Mouse (Mus musculus) heart, postnatal 25 days (tissue): ENCODE results near the gene Tmeff2. TPM values are rescaled to one million over a fixed set of nuclear protein-coding genes. Genes with fewer than 3 reads are reported as not detected.
"Not testable (repeated sequence)": the region's sequence is repeated elsewhere in the genome, so short reads cannot be mapped to it uniquely, and the experiment has no call there.

Source experiments
- DNase-seq: peaks from one replicate; pipeline ENCODE4 v3.0.0; 2022; ENCODE audit warnings: low spot score
- intact Hi-C: fragments of 180-260 bp; cut with DNase I; formaldehyde crosslinking; loops from one replicate; pipeline ENCODE4 v1.15.1; 2025
- total RNA-seq, 2 experiments: library from RNA; stranded (reverse); gene quantifications; 2 replicates each; pipeline ENCODE4 v1.2.3; 2021

Gene Tmeff2
- under 1 TPM; 0.18 to 0.36 TPM for total RNA-seq

DNA sequence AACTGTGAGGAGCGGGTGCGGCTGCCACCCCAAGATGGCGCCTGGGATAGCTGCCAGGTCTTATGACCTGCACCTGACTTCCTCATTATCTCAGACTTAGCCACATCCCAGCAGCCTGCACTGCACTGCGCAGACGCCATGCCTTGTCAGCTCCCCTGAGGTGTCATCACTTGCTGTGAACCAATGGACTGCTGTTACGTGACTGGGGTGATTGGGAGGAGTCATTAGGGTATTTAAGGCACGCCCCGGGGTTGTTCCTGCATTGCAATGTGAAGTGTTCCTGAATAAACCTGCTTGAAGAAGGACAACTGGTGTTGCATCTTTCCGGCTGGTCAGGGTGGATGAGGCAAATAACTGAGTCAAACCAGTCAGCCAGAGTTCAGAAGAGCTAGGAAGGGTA, at the start of gene Tmeff2:
Tmeff2 (plus strand) TSS at position 262 of the 400 bp plus-strand sequence.
- intact Hi-C loops, DNase-seq: not testable (repeated sequence)

- intact Hi-C loops = no loop called here
- no peak for DNase-seq
Observed at GRCm38 (mm10) chr1:50861515-50861914, 38.9 kb upstream of the Tmeff2 start.

GRCm38 (mm10) chr1:50897696-50898095, 2.8 kb upstream of the Tmeff2 start:
- no peak for DNase-seq
- intact Hi-C loops = no loop called here

GRCm38 (mm10) chr1:50924838-50925355, 24.4 kb downstream of the Tmeff2 start:
- no peak for DNase-seq
- intact Hi-C loops = no loop called here

DNA sequence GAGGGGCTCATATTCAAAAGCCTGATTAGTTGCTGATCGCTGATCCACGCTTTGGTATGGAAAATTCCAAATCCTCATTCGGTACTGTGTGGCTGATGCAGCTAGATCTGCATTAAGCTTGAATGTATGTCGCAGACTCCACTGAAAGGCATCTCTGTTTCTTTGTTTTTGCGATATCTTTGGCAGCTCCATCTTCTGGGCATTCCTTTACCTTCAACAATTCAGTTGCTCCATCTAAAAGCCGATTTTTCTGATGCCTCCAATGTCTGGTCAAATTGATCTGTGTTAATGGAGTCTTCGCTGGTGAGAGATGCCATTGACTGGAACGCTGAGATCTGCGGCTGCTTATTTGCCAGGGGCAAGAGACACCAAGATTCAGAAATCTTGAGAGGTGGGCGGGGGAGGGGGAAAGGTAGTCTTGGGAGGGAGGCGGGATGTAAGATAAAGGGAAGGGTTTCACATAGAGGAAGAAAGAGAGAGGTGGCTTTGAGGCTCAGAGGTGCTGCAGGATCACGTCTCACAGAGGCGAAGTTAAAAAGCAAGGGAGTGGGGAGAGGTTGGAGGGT, 25.0 kb downstream of the Tmeff2 start:
- intact Hi-C loops = no loop called here
- DNase-seq = no peak

DNA sequence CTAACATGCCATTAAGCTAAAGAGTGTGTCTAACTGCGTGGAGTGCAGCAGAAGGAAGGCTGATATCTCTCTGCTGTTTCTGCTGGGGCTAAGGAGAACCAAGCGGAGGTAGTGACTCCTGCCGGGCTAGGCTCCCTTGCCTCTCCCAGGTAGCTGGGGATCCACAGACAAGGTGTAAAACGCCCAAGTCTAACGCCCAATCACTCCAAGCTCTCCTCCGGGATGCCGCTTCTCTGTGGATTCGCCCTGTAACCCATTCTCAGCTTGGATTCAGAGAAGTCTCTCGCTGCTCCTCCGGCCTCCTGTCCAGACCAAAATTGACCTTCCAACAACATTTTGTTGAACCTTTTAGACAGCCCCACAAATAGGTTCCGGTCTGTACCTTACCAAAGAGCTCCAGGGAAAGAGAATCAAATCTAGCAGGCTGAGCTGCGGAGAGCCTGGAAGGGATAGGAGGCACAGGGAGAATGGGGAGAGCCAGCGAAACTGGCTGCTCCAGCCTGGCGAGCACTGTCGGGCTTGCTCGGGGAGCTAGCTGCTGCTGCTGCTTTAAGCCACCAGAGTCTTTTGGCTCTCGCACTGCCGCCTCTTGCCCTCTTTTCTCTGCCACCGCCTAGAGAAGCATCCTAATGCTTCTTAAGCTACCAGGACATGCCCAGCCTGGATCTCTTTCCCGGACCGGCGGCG, 26.1 kb downstream of the Tmeff2 start:
- intact Hi-C loops = no loop called here
- DNase-seq = no peak

DNA sequence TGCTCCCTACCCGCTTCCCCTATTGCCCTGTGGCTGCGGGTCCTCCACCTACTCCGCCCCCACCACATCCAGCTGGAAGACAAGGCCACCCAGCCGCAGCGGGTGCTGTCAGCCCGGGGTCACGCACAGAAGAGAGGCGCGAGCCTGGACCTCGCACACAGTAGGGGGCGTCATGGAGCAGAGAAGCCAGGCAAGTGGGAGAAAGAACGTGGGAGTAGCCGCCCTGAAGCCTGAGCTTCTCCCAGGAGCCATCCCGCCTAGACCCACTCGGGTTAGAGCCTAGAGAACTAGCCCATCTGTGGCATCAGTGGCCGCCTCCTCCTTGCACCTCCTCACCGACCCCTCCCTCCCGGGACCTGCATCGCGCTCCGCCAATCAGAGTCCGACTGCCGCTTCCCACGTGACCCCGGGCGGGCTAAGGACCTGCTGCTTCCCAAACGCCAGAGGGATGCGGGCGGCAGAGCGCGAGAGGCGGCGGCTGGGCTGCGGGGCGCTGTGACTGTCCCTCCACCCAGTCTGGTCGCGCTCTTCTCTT, 26.7 kb downstream of the Tmeff2 start:
- peak; percentile 76 for DNase-seq
- intact Hi-C loops = no loop called here

DNA sequence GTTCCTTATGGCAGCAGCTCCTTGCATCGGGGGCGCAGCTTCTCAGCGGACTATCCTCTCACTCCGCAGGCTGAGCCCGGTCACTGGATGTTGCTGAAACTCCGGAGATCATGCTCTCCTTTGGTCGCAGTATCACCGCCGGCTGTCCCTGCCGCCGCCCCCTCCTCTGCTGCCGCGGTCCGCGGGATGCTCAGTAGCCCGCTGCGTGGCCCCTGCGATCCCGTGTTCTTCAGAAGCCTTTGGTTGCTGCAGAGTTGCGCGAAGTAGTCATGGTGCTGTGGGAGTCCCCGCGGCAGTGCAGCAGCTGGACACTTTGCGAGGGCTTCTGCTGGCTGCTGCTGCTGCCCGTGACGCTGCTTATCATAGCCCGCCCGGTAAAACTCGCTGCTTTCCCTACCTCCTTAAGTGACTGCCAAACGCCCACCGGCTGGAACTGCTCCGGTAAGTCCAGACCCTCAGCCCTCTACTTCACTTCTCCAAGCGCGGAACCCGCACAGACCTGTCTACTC, 27.3 kb downstream of the Tmeff2 start:
- intact Hi-C loops = no loop called here
- no peak for DNase-seq

- no peak for DNase-seq
- intact Hi-C loops = no loop called here
Observed at GRCm38 (mm10) chr1:50928776-50929175, 28.3 kb downstream of the Tmeff2 start.

DNA sequence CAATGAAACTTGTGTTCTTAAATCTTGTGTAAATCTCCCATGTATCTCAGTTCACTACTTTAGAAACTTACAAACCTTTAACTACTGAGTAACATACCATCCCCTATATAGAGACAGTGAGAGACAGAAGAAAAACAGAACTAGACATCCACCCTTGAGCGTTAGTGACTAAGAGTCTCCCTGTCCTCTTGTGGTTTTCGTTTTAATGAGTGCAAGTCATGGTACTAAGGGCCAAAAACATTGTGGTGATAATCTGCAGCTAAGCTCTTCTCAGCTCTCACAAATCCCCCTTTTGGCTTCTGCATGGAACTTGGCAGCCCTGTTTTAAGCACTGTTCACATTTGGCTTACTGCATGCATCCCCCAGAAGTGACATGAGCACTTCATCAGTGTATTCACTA, 34.6 kb downstream of the Tmeff2 start:
- intact Hi-C loops = no loop called here
- no peak for DNase-seq

DNA sequence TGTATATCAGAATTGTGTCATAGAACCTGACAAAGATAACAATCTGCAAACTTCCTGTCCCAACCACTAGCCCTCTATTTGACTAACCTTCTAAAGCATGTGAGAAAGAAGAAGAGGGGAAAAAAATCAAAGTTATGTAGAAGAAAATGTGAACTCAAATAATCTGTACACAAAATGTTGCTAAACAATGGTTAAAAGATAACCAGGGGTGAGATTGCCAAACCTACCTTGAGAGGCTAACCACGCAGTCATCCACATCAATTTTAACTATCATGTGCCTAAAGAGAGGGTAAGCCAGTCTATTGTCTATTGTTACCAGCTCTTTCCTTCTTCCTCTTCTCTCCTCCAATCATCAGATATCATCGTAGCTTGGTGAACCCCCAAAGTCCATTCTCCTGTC, 35.0 kb downstream of the Tmeff2 start:
- no peak for DNase-seq
- intact Hi-C loops = no loop called here

DNA sequence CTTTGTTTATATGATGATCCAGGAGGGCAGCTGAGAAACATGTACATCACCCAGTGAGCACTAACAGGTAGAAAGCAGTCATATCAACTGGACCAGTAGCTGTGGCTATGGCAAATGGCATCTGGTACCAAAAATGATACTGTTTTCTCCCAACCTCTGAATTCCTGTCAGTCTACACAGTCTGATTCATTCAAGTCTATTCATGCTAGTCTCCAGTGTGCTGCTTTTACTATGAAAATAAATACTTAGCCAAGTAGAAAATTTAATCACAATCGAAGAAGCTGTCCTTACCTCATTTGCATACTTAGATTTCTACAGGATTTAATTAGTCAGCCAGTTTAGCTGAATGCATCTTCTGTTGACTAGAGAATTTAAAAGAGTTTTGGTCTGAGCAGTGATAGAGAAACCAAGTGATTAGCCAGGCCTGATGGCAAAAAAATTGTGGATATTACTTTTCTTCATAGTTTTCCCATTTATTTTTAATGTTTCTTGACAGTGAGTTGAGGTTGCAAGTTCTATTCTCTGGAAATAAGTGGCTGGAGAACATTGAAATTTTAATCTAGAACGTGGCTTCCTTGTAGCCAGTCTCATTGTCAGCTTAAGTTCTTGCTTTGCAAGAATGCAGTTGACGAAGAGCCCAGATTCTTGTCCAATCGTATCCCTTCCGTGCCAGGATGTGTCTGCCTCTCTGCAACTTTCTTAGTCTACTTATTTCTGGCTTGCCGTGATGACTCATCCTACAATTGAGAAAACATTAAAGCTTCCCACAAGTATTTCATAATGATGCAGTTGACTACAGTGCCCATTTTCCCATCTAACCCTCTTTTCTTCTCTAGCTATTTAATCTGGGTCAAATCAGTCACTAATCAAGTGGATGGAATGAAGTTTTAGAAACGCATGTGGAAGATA, 39.9 kb downstream of the Tmeff2 start:
- intact Hi-C loops = no loop called here
- DNase-seq = no peak

GRCm38 (mm10) chr1:50948575-50948974, 48.1 kb downstream of the Tmeff2 start:
- DNase-seq = no peak
- intact Hi-C loops = no loop called here

DNA sequence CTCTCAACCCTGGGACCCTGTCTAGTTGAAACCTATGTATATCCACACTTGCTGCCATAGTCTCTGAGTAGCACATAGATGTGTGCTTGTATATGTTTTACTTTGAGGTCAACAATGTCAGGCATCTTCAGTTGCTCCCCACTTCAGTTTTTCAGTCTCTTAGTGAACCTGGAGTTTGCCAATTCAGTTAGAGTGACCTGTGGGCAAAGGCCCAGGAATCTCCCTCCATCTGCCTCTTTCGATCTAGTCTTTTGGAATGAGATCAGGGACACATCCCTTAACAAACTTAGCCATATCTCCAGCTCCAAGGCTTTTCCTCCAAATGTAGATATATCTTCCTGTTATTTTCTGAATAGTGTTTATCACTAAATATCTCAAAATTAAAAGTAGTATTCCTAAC, 58.4 kb downstream of the Tmeff2 start:
- DNase-seq = no peak
- intact Hi-C loops = no loop called here

DNA sequence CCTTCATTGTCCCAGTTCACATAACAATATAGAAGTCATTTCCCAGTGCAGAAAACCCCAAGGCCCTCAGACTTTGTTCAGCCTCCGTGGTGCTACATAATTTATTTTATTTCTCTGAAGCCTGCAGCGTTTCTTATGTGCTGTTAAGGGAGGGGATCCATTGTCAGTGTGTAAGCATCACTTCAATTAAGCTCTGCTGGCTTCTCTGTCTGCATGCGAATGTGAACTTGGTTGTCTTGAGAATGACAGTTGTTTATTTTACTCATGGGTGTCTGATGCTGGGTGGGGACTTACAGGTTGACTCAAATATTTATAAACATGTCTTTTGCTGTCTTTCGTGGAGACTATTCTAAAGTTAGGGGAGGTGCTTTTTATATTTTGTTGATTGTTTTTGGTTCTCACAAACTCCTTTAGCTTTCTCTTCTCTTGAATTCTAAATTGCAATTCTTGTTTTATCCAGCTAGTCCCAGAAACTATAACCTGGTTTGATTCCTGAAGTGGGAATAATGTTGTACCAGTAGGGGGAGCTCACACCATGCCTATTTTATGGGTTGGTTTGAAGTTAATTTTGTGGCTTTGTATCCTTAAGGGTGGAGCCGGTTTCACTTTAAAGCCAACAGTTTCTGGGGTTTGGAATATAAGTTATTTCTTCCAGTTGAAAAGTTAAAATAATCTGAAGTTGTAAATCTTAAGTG, 61.7 kb downstream of the Tmeff2 start:
- DNase-seq = peak; percentile 11
- intact Hi-C loops = loop anchor here (1.0 to 10.0 kb wide), 7 partner anchors 145 to 635 kb away; no protein-coding TSS in a partner anchor

DNA sequence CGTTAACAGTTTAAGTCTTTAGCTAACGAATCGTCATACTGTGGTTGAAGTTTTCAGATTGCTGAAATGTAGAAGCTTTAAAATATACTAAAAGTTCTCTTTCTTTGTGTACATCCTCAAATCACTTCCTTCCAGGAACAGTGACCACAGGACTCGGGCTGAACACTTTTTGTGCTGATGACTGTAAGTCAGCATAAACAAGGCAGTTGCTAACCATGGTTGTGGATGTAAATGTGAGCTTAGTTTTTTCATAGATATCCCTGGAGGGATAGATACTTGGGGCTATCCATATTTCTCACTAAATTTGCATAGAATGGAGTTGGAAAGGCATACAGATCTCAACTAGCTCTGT, 62.2 kb downstream of the Tmeff2 start:
- no peak for DNase-seq
- intact Hi-C loops = loop anchor here (1.0 to 10.0 kb wide), 7 partner anchors 145 to 635 kb away; no protein-coding TSS in a partner anchor

- DNase-seq = no peak
- intact Hi-C loops = loop anchor here (10.0 kb wide), 1 partner anchor 485 kb away; no protein-coding TSS in a partner anchor
Observed at GRCm38 (mm10) chr1:50969685-50970084, 69.2 kb downstream of the Tmeff2 start.

- intact Hi-C loops = no loop called here
- DNase-seq = no peak
Observed at GRCm38 (mm10) chr1:50970853-50971252, 70.4 kb downstream of the Tmeff2 start.
